Mouse (Mus musculus) CH12F3 (cell line): Measurements from ENCODE around the gene Gm21992.

Experiments
- in situ Hi-C: fragments of 300-500 bp; cut with MboI; formaldehyde crosslinking; loops from 2 replicates; pipeline ENCODE4 v1.14.3; 2020; ENCODE audit warnings: low sequenced_read_pairs

Gm21992 gene

DNA sequence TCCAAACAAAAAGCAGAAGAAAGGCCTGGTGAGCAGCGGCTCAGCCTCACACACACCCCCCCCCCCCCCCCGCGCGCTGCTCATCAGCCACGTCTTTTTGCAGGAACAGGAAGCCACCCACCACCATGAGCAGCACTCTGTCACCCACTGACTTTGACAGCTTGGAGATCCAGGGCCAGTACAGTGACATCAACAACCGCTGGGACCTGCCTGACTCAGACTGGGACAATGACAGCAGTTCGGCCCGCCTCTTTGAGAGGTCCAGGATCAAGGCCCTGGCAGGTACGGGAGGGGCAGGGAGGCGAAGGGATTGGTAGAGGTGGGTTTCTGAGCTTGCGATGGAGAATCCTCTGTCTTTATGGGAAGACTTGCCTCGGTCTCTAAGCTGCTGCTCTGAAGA is 92.7 kb downstream of the Gm21992 start:
- in situ Hi-C loops, result no loop called here

DNA sequence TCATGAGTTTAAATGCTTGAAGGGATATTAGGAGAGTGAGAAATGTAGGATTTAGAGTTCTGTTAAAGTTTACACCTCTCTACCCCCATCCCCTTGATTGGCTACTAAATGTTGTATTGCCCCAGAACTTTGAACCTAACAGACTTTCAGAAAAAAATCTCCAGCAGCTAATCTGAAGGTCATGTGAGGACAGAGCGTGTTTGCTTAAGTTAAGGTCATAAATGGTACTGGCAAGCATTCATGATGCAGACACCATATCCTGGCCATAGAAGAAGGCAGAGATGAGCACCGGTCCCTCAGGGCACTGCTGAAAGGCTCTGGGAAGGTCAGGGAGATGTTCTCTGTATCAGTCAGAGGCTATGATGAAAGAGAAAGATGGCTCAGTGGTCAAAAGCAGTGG is 94.1 kb downstream of the Gm21992 start:
- in situ Hi-C loops, result no loop called here

DNA sequence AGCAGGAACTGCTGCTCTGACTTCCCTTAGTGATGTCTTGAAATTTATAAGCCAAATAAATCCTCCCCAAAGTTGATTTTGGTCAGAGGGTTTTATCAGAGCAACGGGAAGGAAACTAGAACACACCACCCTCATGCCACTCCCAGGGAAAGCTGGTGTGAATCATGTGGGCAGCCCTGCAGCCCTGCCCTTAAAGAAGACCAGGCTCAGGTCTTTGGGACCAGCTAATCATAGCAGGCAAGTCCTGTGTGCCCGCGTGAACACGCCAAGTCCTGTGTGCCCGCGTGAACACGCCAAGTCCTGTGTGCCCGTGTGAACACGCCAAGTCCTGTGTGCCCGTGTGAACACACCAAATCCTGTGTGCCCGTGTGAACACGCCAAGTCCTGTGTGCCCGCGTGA is 94.7 kb downstream of the Gm21992 start:
- in situ Hi-C loops, result no loop called here

DNA sequence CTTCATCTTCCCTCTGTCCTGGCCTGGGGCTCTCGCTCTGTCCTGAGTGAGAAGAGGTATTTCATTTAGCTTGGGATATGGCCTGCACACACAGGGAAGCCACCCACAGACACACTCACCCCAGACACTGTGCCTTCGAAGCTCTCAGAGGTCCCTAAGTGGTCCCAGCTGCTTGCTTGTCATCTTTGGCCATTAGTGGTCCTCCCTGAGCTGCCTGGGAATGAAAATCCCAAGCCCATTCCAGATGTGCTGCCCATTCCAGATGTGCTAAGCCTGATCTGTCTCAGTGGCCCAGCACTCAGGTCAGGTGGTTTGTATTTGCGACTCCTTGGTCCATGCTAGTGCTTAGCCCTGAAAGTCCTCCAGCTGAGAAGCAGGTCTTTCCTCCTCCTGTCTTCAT is 97.5 kb downstream of the Gm21992 start:
- in situ Hi-C loops, result no loop called here

DNA sequence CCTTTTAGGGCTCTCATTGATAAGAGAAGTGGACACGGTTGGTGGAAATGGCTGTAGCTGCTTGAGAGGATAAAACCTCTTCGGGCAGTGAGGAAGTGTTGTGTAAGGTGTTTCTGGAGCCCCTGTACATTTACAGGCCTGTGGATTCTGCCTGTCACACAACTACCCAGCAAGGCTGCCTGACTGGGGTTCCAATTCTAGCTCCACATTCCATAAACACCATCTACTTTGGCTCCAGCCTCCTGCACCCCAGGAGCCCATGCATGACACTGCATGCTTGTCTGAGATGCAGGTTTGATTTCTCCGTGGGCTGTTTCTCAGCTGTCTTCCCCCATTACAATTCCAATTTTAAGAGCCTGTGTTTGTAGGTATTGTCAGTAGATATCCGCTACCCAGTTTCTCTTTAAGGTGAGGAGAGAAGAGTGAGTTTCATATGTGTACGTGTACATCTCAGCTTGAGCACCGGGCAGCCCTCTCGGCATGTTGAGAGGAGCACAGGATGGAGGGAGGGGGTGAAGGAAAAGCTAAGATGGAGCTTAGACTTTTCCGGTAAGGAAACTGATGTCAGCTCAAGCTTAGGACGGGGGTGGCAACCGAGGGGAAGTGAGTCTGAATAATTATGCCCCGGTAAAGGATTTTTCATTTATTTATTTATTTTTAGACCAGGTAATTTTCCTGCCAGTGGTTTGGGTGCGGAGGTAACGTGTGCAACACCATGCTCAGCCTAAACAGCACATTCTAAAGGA is 98.5 kb downstream of the Gm21992 start:
- in situ Hi-C loops, result no loop called here

DNA sequence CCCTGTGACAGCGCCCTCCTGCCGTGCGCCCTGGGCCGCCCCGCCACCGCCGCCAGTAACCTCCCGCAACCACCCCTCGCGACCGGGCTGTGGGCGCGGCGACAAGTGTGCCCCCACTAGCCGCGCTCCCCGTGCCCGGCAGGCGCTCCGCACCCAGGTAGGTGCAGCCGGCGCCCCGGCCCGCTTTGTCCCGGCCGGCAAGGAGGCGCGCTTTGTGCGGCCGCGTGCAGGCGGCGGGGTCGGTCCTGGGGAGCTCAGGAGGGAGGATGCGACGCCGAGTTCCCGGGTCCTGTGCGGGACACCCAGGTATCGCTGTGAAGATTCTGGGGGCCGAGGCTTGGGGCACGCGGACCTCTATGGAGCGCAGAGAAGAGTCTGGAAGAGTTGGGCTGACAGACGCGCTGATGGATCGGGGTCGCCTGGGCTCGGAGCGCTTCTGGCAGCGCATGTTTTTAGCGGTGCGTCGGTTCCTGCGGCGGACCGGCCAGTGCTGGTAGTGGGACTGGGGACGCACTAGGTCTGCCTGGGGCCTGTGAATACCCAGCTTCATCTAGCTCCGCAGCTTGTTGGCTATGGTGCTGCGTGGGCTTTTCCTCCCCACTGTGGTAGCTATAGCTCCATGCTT is 99.1 kb downstream of the Gm21992 start:
- in situ Hi-C loops, result no loop called here

DNA sequence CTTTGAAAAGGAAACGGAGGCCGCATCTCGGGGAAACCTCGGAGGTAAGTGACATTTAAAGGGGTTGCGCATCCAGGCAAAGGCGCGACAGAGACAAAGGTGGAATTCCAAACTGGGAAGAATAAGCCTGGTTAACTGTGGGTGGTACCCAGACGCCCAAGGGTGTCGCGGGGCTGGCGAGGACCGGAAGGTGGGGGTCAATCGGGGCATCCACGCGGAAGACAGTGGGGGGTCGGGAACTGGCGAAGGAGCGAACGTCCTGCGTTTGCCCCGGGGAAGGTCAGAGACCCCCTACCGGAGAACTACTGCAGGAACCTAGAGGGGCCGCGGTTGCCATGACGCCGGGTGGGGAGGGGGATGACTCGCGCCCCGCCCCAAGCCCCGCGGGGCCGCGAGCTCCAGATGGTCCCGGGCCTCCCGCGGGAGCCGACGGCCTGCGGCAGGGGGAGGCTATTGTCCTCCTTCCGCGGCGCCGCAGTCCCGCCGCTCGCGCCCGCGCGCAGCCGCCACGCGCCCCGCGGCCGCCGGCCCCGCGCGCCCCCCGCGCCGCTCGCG is 99.7 kb downstream of the Gm21992 start:
- in situ Hi-C loops, result no loop called here

DNA sequence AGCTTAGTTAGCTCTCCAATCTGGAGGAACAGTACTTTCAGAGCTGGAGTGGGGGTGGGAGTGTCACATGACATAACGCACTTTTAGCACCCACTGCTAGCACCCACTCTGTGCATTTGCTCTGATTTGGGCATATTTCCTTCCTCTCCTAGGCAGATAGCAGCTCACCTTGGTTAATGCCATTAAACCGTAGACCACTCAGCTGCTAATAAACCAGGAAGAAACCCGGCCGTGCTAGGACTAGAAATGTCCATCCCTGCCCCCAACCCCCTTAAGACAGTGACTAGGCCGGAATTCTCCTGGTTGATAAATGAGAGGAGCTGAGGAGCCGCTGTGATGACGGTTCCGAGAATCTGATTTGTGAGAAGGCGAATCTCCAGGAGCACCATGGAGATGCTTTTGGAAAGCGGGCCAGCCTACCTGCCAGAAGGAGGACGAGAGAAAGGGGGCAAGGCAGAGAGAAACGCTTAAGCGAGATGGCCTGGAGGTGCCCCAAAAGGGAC is 100.3 kb downstream of the Gm21992 start, which contains the start of gene Sptbn2:
TSS of gene Sptbn2 (plus strand) at position 70 of the 503 bp plus-strand sequence.
- in situ Hi-C loops, result no loop called here

DNA sequence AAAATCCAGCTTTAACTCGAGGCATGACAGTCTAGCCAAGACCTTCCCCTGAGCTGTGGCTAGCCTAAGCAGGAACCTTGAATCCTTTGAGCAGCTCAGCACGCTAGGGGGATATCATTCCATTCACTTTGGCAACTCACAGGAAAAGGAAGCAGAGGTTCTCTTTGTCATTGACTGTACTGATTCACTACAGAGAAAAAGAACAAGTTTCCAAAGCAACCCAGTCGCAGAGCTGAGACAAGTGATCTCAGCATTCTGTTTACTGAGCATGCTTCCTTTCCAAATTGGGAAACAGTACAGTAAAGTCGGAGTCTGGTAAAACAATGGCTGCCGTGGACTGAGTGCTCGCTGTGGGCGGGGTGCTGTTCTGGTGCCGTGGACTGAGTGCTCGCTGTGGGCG is 102.6 kb downstream of the Gm21992 start:
- in situ Hi-C loops, result no loop called here

DNA sequence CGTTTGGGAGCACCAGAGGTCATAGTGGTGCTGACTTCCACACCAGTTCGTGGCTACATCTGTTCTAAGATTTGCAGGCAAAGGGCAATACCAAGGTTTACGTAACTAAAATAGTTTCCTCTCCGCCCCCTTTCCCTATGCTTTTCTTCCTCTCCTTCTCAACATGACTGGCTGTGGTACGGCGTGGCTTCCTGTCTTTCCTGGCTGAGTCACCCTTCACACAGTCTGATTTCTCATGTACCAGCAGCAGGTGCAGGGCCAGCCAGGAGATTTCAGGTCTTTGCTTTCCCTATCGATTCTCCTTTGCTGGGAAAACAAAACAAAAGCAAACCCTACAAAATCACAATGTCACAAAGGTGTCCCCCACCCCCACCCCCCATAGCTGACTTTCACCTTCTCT is 110.2 kb downstream of the Gm21992 start:
- in situ Hi-C loops, result no loop called here

DNA sequence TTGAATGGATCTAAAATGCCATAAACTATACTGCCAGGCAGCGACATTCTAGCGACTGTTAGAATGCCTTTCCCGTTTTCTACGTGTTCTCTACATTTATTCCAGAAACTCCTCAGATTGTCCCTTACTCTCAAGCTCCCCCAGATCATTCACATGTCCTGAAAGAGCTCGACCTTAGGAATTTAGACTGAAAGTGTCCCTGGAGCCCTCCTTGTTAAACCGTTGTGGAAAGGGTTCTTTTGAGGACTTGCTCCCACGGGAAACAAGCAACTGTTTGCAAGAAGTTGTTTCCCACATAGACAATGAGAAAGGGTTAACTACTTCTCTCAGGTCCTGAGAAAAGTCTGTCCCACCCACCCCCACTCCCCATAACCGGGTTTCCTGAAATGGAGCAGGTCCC is 110.8 kb downstream of the Gm21992 start:
- in situ Hi-C loops, result no loop called here

DNA sequence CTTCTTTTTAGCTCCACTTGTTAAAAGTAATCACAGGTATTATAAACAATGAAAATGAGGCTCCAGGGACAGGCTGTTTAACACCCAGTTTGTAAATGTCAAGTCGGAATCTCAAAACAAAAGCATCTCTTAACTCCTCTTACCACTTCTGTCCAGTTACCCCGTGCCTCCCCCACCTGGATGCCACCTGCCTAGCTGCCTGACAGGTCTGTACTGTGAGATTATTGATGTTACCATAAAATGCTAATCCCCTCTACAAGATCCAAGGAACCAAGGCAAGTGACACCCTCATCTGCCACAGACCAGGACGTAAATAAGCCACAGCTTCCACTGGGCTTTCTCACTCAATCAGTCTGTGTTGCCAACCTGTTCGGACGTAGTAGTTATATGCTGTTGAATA is 111.6 kb downstream of the Gm21992 start:
- in situ Hi-C loops, result no loop called here

DNA sequence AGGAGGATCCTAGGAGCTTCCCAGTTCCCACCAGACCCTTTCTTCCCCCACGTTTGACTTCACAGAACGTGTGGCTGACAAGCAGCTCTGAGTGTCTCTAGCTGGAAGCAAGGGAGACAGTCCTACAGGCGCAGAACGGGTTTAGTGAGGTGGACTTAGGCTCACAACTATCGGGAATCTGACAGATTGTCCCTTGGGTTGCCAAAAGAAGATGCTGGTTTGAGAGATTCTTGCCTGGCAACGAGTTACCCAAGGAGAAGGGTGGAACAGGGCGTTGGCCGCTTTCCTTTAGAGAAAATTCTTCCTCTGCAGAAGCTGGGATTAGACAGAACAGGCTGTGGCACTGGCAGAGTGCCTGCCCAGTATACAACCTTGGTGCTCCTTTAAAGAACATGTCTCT is 112.6 kb downstream of the Gm21992 start:
- in situ Hi-C loops, result no loop called here

DNA sequence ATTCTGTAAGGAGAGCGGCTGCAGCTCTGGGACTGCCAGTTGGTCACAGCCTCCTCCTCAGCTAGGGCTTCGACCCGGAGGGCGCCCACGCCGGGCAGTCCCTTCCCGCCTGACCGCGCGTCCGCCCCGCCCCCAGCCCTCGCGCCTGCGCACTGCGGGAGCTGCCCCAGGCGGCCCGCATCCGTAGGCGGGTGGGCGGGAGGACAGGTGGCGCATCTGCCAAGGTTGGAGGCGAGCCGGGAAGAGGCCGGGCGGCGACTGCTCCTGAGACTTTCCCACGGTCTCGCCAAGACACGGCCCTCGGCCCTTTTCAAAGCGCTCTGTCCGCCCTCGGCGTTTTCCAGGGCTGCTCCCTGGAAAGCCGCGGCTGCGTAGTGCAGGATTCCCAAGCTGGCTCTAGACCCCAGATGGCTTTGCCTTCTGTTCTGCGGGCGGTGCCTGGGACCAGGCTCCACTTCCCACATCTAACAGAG is 113.2 kb downstream of the Gm21992 start, which contains the start of gene Gm960:
TSS of gene Gm960 (minus strand) at position 464 of the 473 bp plus-strand sequence.
- in situ Hi-C loops, result no loop called here

DNA sequence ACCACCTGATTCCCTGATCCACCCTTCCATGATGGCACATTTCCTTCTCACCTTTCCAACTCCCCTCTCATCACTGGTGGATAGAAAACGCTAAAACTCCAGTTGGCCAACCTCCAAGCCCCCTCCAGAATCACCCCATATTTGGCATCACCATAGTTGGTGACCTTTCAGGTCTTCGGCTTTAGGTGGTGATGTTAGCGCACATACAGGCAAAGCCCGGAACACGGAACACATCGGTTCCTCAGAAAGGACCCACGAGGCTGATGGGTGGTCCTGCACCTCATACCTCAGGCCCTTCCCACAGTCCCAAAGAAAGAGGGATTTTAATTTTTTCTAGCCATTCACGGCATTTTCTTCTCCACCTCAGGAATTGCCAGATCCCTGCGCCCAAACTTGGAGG is 113.7 kb downstream of the Gm21992 start:
- in situ Hi-C loops, result no loop called here

DNA sequence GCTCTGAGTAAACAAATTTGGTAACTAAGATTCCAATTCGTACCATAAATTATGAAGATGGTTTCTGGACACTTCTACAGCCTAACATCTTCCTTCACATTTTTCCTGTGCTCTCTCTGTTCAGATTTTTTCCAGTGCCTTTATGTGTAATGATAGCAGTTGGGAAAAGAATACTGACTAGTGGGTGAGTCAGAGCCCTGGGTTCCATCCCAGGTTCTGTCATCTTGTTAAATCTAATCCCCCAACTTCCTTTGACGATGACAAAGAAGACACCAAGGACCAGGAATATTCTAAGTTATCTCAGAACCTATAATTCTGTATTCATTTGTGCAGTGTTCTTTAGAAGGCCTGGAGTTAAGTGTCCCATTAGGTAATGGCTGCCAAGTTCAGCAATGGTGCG is 114.3 kb downstream of the Gm21992 start:
- in situ Hi-C loops, result no loop called here

DNA sequence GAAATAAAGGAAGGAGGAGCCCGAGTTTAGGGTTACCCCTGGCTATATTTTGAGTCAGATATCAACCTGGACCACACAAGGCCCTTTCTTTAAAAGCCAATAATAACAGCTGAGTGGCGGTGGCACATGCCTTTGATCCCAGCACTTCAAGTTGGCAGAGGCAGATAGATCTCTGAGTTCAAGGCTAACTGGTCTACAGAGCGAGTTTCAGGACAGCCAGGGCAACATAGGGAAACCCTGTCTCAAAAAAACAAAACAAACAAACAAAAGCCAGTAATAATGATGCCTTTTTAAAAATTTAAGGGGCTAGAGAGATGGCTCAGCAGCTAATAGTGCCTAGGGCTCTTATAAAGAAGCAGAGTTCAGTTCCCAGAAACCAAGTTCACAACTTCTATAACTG is 117.1 kb downstream of the Gm21992 start:
- in situ Hi-C loops, result no loop called here
